Mouse (Mus musculus) adrenal gland, adult 8-10 months (tissue): ENCODE data around the gene Prrc2b. TPM values are rescaled to one million over a fixed set of nuclear protein-coding genes. Genes with fewer than 3 reads are reported as not detected.

Experiments used
- DNase-seq: peaks from one replicate; pipeline ENCODE4 v3.0.0; 2022
- total RNA-seq, 4 experiments: library from RNA; stranded (reverse); gene quantifications; 2 replicates each; pipeline ENCODE4 v1.2.4; 2022

Gene Prrc2b
- total RNA-seq, 4 experiments from 2014 or later = 140 to 182 (median 166) TPM

DNA sequence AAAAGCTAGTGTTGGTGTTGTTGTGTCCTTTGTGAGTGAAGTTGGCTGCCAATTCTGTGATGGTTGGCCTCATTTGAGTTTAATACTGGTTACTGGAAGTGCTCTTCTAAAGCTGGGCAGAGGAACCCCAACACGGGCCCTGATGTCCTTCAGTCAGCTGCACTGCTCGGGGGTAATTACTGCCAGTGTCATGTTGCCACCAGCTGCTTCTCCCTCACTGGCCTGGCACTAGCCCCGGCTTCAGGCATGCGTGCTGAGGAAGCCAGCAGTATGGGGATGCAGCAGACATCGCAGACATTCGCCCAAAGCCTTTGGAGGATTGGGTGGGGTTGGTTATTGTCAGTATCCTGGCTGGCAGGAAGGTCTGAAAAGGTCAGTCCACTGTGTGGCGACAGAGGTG is 36.8 kb downstream of the Prrc2b start:
- DNase-seq = no peak

DNA sequence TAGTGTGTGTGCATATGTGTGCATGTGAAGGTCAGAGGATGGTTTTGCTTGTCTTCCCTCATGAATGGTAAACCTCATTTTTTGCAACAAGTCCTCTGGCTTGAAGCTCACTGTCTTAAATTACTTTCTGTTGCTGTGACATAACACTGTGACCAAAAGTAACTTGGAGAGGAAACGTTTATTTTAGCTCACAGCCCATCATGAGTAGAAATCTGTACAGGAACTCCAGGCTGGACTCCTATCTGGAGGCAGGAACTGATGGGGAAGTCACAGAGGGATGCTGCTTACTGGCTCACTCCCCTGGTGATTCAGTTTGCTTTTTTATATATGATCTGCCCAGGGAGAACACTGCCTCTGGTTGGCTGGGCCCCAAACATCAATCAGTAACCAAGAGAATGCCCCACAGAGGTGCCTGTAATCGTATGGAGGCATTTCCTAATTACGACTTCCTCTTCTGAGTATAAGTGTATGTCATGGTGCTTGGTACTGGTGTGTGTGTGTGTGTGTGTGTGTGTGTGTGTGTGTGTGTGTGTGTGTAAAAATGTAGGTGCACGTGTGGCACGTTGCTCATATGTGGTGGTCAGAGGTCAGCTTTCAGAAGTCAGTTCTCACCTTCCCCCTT is 38.3 kb downstream of the Prrc2b start:
- DNase-seq = no peak

GRCm38 (mm10) chr2:32190620-32191019 is 39.7 kb downstream of the Prrc2b start:
- DNase-seq = no peak

DNA sequence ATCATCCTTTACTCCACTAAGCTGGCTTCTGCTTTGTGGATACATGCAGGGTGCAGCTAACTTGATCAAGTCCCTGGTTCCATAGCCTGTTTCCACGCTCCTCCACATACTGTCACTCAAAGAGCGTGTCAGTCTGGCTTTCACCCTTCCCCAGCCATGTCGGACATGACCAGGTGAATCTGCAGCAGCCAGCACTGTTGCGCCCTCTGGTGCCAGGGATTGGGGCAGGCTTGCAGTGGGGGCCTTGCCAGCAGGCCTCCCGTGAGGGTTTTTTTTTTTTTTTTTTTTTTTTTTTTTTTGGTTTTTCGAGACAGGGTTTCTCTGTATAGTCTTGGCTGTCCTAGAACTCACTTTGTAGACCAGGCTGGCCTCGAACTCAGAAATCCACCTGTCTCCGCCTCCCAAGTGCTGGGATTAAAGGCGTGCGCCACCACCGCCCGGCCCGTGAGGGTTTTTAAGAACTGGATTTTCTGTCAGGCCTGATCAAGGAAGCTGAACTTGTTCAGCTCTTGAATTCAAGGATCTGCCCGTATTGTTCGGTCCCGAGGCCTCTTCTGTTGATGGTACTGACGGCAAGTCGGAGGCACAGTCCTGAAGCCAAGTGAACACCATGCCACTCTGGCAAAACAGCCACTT is 41.1 kb downstream of the Prrc2b start:
- no peak for DNase-seq

- no peak for DNase-seq
Measured at GRCm38 (mm10) chr2:32198977-32199376, 48.1 kb downstream of the Prrc2b start.

DNA sequence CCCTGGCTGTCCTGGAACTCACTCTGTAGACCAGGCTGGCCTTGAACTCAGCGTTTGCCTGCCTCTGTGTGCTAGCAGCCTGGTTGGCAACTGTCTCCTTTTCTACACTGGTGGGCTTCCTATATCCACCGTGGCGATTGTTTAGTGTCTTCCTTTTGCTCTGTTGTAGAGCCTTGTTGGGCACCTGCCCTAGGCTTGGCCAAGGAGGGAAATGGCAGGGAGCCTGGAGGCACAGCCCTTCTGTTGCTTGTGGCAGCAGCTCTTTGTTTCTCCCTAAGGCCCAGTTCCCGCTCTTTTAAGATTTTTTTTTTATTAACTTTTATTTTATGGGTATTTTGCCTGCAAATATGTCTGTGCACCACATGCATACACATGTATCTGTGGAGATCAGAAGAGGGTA is 49.2 kb downstream of the Prrc2b start:
- no peak for DNase-seq

GRCm38 (mm10) chr2:32200712-32201111 is 49.8 kb downstream of the Prrc2b start:
- DNase-seq = no peak

DNA sequence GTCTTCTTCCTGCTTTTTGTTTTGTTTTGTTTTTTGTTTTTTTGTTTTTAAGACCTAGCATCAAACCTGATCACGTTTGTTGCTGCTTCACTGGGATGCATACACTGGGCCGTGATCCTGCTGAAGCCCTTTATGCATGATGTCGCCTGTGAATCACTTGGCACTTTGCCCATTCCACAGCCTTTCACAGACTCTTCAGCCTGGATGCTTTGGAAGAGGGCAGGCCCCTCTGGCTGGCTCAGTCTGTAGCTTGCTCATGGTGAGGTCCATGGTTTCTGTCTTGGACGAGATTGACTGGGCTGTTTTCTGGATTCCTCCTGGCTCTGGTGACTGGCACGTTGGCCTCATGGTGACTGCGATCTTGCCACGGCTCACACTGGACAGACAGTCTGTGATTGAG is 50.6 kb downstream of the Prrc2b start:
- DNase-seq = peak; percentile 26

- no peak for DNase-seq
Measured at GRCm38 (mm10) chr2:32203853-32204252, 53.0 kb downstream of the Prrc2b start.

GRCm38 (mm10) chr2:32207682-32208081 is 56.8 kb downstream of the Prrc2b start:
- DNase-seq = no peak

DNA sequence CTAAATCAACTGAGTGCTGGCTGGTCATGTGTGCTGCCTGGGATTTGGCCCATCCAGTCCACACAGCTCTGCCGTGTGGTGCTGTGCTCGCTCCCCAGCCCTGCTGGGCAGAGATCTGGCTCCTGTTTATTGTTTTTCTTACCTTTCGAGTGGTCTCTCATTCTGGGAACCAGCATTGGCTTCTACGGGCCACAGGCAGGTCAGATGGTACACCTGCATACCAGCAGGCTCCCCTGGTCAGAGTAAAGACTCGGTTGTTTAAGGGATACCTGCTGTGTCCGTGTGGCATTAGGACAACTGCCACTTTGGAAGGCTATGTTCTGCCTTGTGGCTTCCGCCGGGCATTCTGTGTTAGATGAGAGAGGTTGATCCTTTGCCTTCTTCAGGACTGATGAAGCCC is 60.8 kb downstream of the Prrc2b start:
- no peak for DNase-seq

DNA sequence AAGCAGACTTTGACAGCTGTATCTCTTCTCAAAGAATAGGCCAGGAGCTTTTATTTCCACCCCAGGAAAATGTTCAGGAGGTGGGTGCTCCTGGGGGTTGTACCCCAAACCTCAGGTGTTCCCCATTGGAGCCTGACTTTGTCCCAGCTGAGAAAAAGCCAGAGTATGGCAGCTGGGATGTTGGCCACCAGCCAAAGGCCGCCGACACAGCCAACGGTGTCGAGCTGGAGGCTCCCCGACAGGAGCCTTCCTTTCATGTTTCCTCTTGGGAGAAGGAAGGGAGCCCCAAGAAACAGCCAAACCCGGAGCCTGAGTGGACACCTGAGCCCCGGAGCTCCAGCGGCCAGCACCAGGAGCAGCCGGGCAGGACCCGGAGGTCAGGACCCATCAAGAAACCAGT is 62.1 kb downstream of the Prrc2b start:
- DNase-seq = no peak

- no peak for DNase-seq
Measured at GRCm38 (mm10) chr2:32215576-32215975, 64.7 kb downstream of the Prrc2b start.

GRCm38 (mm10) chr2:32216506-32216905 is 65.6 kb downstream of the Prrc2b start:
- DNase-seq = no peak

DNA sequence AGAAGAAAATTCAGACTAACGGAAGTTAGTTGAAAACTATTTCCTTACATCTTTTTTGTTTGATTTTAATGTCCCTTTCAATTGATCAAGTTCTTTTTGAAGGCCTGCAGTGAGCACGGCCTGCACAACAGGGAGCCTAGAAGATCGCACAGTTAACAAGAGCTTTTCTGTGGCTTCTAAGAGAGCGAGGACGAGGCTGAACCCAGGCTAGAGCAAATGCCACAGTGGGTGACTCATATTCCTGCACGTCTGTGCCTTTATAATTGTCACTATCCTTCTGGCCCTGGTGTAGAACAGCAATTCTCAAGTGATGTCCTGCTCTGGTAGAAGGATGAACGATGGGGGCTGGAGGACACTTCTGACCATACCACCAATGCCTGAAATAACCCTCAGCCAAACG is 66.8 kb downstream of the Prrc2b start:
- DNase-seq = no peak

DNA sequence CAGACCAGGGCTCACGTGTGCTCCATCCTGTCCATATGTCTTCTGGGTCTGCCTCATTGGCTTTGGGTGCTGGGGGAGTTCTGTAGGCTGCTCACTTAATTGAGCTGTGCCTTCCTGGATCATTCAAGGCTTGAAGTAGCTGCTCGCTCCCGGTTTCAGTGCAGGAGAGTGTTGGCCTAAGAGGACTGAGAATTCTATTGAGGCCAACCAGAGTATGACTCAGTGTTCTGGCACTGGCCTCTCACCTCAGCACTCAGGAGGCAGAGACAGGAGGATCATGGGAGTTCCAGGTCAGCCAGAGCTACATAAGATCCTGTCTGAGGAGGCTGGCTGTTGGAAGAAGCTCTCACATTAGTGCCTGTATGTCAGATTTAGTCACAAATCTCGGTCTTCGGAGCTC is 67.2 kb downstream of the Prrc2b start:
- no peak for DNase-seq

DNA sequence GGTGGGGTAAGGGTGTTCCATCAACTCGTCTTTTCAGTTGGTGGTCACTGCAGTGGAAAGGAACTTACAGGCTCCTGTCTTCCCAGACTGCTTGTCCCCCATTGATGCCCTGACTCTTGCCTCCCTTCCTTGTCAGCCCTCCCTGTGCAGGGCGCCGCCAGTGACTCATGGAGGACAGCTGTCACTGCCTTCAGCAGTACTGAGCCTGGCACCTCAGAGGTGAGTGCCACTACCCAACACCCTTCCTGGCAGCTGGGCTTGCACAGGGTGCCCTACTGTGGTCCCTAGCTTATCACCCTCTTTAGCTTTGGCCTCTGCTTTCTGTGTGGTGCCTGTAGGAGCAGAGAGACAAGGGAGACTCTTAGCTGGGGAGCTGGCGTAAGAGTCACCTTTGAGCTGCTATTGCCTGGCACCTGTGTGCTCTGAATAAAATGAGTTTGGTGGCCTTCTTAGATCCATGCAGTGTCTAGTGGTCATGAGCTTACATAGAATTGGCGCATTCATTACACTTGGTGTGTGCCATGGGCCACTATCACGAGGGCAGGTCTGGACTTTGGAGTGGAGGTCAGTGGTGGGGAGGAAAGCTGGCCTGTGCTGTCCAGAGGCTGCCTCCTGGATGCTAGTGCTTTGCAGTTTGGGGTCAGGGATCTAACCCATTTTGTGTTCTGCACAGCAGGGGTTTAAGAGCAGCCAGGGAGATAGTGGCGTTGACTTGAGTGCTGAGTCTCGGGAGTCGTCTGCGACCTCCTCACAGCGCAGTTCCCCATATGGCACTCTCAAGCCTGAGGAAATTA is 67.9 kb downstream of the Prrc2b start:
- no peak for DNase-seq

- DNase-seq = no peak
Measured at GRCm38 (mm10) chr2:32219501-32219900, 68.6 kb downstream of the Prrc2b start.

DNA sequence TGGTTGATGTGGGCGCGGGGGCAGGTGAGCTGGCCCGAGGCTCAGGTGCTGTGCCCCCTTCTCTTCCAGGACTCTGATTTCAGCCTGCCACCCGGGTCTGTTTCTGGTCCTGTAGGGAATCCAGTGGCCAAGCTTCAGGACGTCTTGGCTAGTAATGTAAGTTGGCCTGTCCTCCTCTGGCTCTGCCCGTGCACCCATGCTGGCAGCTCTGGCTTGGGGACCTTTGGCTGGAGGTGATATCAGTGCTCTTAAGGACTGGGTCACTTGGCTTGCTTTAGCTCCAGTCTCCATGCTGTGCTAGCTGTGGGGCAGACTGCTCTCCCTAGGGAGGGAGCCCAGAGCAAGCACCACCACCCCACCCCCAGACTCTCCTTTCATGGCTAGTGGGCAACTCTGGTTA is 69.1 kb downstream of the Prrc2b start:
- no peak for DNase-seq

DNA sequence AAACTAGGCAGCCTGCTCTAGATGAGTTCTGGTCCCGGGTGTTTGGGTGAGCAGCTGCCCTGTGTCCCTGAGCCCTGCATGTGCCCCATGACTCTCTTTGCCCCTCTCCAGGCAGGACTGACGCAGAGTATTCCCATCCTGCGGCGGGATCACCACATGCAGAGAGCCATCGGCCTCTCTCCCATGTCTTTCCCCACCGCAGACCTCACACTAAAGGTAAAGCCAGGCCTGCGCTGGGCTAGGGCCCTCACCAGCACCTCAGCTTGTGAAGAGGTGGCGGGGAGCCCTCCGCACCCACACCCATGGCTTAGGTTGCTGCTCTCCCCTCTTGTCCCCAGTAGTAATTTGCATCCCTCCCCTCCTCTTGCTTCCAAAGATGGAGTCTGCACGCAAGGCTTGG is 70.1 kb downstream of the Prrc2b start:
- no peak for DNase-seq

DNA sequence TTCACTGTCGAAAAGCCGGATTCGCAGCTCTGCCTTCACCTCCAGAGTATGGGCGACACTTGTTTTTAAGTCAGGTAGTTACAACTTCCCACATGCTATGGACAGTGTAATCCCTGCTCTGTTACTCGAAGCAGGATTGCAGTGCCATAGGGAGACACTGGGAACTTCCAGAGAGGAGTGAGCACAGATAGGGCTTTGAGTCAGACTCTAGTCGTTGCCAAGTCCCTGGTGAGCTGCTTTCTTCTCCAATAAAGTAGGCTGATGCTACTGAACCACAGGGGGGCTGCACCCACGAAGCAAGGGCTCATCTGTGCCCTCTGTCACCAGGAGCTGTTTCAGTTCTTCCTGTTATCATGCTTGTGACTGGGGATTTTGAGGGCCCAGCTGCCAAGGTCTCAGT is 70.7 kb downstream of the Prrc2b start:
- DNase-seq = no peak

GRCm38 (mm10) chr2:32222057-32222456 is 71.2 kb downstream of the Prrc2b start:
- no peak for DNase-seq

DNA sequence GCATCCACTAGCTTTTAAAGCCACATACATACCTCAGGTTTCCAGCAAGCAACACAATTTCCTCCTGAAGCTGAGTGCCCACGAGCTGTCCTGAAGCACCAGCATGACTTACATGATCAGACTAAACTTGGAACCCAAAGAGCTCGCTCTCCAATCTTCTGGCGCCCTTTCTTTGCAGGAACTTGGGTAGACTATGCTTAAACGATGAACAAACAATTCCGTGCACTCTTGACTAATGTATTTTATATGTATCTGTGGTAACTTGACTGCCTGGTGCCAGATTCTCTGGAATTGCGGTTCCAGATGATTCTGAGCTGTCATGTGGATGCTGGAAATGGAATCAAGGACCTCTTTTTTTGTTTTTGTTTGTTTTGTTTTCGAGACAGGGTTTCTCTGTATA is 84.6 kb downstream of the Prrc2b start:
- DNase-seq = no peak
